Mouse (Mus musculus) kidney, postnatal 14 days (tissue): ENCODE data around the gene Apol10b.
A peak's percentile ranks its signal among the peaks of the same experiment; 100 is the strongest.
"Not testable (repeated sequence)": the region's sequence is repeated elsewhere in the genome, so short reads cannot be mapped to it uniquely, and the experiment has no call there.

Experiments
- DNase-seq: peaks from one replicate; pipeline ENCODE4 v3.0.0; 2022; ENCODE audit warnings: mixed read lengths

The Apol10b gene

DNA sequence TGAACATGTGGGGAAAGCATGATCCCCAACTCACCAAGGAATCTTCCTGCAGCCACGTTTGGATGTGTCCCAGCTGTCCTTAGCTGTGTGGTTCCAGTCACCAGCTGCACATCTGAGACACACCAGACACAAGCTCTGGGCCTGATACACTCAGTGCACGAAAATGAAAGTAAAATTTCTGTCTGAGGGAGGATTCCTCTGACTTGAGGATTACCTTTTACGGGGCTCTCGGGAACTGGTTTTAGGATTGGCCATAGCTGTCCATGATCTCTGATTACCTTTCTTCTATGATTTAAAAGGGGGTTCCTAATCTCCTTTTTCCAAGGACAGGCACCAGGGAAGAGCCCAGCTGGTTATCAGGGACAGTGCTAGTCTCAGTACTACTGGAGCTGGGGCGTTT, at the start of gene Apol10b:
Gene Apol10b (minus strand): TSS at position 165 of the 400 bp plus-strand sequence.
- DNase-seq, result no peak

- DNase-seq, result not testable (repeated sequence)
Observed at GRCm38 (mm10) chr15:77643176-77643575, 47.3 kb upstream of the Apol10b start, which contains the start of gene Apol11b. Gene Apol11b (minus strand): TSS chr15:77643286.

- DNase-seq, result not testable (repeated sequence)
Observed at GRCm38 (mm10) chr15:77629822-77630221, 33.9 kb upstream of the Apol10b start.

DNA sequence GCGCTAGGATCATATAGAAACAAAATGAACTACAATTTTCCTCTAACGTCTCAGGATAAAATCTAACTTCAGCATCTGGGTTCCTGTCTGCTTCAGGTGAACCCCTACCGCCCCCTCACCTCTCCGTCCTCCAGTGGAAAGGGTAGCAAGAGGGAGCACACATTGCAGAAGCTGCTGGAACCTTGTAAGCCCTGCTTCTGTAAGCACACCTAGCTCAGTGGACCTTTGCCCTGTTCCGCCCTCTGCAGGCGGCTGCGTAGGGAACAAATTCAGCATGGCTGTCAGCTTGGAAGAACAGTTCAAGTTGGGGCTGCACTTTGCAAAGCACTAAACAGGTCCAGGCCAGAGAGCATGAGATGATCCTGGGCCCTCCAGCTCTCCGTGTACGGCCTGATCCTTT, 32.7 kb upstream of the Apol10b start:
- peak; percentile 14 for DNase-seq

- not testable (repeated sequence) for DNase-seq
Observed at GRCm38 (mm10) chr15:77626471-77626870, 30.5 kb upstream of the Apol10b start.

DNA sequence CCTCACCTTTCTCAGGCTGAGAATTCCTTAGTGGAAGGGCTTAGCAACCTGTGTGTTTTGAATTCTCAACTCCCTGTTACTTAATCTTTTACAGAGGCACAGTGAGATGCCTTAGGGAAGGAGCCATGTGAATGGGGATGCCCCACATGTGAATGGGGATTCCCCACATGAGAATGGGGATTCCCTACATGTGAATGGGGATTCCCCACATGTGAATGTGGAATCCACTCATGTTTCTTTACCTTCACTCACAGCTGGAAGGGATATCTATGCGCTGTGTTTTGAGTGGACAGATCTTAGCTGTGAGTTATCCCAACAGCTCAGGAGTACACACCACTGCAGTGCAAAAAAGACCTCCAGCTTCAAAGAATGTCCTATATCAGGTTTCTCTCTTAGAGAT, 28.8 kb upstream of the Apol10b start:
- DNase-seq, result no peak

- no peak for DNase-seq
Observed at GRCm38 (mm10) chr15:77606069-77606468, 10.1 kb upstream of the Apol10b start.

- DNase-seq, result no peak
Observed at GRCm38 (mm10) chr15:77598958-77599357, 3.0 kb upstream of the Apol10b start, which contains the start of gene Gm36245. Gene Gm36245 (plus strand): TSS chr15:77599258.

DNA sequence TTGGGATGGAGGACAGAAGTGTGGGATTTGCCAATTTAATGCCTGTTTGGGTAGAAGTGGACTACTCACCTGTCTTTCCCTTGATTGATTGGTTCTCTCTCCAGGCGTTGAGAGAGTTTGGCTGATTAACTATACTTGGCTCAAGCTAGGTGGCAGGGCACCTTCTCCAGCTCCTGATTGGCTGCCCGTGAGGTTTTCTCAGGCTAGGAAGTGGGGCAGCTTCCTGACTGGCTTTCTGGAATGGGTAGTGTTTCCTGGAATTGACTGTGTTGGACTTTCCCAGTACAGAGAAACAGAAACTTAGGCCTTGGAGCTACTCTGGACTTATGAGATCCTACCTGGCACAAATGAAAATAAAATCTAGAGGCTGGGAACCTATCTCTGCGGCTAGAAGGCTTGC, 2.5 kb upstream of the Apol10b start:
- DNase-seq, result peak; percentile 32

DNA sequence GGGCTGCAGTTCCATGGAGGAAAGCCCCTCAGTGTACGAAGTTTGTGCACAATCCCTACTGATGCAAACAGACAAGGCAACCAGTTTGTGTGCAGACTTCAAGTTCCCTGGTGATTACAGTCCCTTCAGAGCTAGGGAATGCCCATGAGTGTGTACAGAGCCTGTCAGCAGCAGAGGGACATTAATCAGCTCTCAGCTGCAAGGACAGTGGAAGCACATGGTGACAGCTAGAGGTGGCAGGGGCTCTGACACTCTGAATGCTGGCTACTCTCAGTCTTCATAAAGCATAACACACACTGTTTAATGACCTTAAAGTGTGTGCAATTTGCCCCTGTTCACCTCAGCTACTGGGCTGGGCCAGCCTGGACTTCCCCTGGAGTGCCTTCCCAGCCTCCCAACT, 2.4 kb downstream of the Apol10b start:
- no peak for DNase-seq

- DNase-seq, result peak; percentile 51
Observed at GRCm38 (mm10) chr15:77590881-77591280, 5.0 kb downstream of the Apol10b start.

DNA sequence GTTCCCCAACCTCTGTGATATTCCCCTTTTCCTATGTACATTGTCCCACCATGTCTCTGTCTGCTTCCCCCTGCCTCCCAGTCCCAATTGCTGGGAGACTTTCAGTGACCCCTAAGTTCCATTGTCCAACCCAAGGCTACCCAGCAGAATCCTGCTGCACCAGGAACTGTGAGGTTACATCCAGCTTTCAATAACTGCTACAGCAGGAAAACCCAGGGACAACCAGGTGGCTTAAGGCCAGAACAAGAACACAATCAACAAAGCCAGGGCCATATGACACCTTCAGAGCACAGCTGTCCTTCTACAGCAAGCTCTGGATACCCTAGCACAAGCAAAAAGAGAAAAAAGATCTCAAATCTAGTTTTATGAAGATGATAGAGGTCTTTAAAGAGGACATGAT, 6.9 kb downstream of the Apol10b start:
- DNase-seq, result no peak

- DNase-seq, result peak; percentile 20
Observed at GRCm38 (mm10) chr15:77587026-77587425, 8.9 kb downstream of the Apol10b start.

GRCm38 (mm10) chr15:77581681-77582080, 14.2 kb downstream of the Apol10b start:
- DNase-seq, result peak; percentile 56

GRCm38 (mm10) chr15:77579311-77579710, 16.6 kb downstream of the Apol10b start:
- DNase-seq, result no peak

DNA sequence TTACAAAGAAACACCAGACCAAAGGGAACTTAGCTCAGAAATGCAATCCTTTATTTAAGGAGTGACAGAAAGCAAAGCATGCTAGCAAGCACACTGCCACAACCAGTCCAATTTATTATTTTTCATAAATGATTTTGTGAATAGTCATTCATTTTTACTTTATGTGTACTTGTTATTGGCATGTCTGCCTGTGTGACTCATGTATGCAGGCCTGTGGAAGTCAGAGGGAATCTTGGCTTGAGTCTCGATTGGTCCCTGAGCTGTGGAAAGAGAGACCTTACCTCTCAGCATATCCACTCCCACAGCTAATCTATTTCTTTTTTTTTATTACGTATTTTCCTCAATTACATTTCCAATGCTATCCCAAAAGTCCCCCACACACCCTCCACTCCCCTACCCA, 17.1 kb downstream of the Apol10b start:
- DNase-seq, result no peak

- DNase-seq, result no peak
Observed at GRCm38 (mm10) chr15:77563219-77563618, 32.7 kb downstream of the Apol10b start.

DNA sequence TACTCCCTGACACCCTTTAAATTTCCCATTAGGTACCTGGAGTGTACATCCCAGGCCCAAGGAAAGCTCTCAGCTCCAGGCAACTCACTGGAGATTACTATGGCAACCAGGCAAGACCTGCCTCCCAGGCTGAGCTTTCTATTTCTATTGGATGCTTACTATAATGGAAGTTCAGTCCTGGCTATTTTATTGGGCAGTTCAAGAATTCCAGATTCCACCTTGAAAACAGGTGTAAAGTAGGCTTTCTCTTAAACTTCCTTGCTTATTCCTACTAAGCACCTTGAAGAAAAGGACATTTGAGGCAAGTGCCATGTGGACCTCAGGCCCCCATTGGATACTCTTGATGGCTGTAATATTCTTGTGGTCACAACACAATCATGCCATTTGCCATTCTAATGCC, 34.1 kb downstream of the Apol10b start, which contains the start of gene 1700025B11Rik:
Gene 1700025B11Rik (minus strand): TSS at position 101 of the 400 bp plus-strand sequence.
- DNase-seq, result no peak

DNA sequence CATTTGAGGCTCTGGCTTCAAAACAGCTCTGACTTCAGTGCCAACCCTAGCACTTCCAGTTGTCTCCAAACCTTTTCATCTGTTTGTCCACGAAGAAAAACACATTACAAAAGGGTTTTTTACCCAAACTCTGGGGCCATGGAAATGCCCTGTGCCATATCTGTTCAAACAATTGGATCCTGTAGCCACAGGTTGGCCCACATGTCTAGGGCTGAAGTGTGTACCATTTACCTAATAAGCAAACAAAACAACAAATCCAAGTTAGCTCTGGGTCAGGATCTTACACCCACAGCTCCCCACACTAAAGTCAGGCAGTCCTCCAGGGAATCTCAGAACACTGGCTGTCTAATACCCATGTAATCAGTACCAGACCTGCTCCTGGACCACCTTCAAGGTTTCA, 56.7 kb downstream of the Apol10b start:
- not testable (repeated sequence) for DNase-seq
